Mouse (Mus musculus): Measurements from ENCODE around the gene Ano6. TPM values are rescaled to one million over a fixed set of nuclear protein-coding genes. Genes with fewer than 3 reads are reported as not detected.

Ano6 gene
- polyA plus RNA-seq, 1 experiment: 14.8 TPM

- Histone ChIP-seq H3K27ac (ENCODE audit: insufficient read depth, low read length) (no peak overlapping the region), H3K4me3 (replicated peaks; ENCODE audit: insufficient read depth, low read depth, low read length) (no peak overlapping the region), H3K27me3 (ENCODE audit: control insufficient read depth, insufficient read depth, low read length) (no peaks in the 10 kb centered on the region), H3K4me1 (ENCODE audit: control insufficient read depth, insufficient read depth, low read length) (no peaks in the 10 kb centered on the region)
- DNase-seq: no peak
- no peak for TF ChIP-seq POLR2A (IDR thresholded peaks at IDR 0.05; ENCODE audit: borderline replicate concordance, insufficient read depth, low read length)
- WGBS: 48% methylated on average over 6 of the region's 6 CpGs
These were observed 57.9 kb downstream of the Ano6 start for GRCm38 (mm10) chr15:95848493-95849064.

GRCm38 (mm10) chr15:95849513-95850411, 59.1 kb downstream of the Ano6 start:
- no peak for DNase-seq
- Histone ChIP-seq H3K4me3 (replicated peaks; ENCODE audit: insufficient read depth, low read depth, low read length) (no peak overlapping the region), H3K4me1 (ENCODE audit: control insufficient read depth, insufficient read depth, low read length) (no peaks in the 10 kb centered on the region), H3K27ac (ENCODE audit: insufficient read depth, low read length) (no peak overlapping the region), H3K27me3 (ENCODE audit: control insufficient read depth, insufficient read depth, low read length) (no peaks in the 10 kb centered on the region)
- 75% methylated on average over 18 of the region's 18 CpGs for WGBS
- TF ChIP-seq POLR2A (IDR thresholded peaks at IDR 0.05; ENCODE audit: borderline replicate concordance, insufficient read depth, low read length) (no peak), CTCF (IDR thresholded peaks at IDR 0.05; ENCODE audit: borderline replicate concordance, insufficient read depth, low read depth, low read length) (no peak)

- DNase-seq: no peak
- Histone ChIP-seq H3K27ac (ENCODE audit: insufficient read depth, low read length) (no peak overlapping the region), H3K4me1 (ENCODE audit: control insufficient read depth, insufficient read depth, low read length) (no peaks in the 10 kb centered on the region), H3K27me3 (ENCODE audit: control insufficient read depth, insufficient read depth, low read length) (no peaks in the 10 kb centered on the region), H3K4me3 (replicated peaks; ENCODE audit: insufficient read depth, low read depth, low read length) (no peak overlapping the region)
- no peak for TF ChIP-seq POLR2A (IDR thresholded peaks at IDR 0.05; ENCODE audit: borderline replicate concordance, insufficient read depth, low read length)
- TF ChIP-seq CTCF (IDR thresholded peaks at IDR 0.05; ENCODE audit: borderline replicate concordance, insufficient read depth, low read depth, low read length): no peak
- 92% methylated on average over 5 of the region's 5 CpGs for WGBS
These were observed 59.9 kb downstream of the Ano6 start for GRCm38 (mm10) chr15:95850546-95850945.

GRCm38 (mm10) chr15:95855051-95855844, 64.6 kb downstream of the Ano6 start:
- 95% methylated on average over 13 of the region's 13 CpGs for WGBS
- Histone ChIP-seq H3K4me1 (ENCODE audit: control insufficient read depth, insufficient read depth, low read length) (no peaks in the 10 kb centered on the region), H3K27me3 (ENCODE audit: control insufficient read depth, insufficient read depth, low read length) (no peaks in the 10 kb centered on the region), H3K27ac (ENCODE audit: insufficient read depth, low read length) (no peak overlapping the region), H3K4me3 (replicated peaks; ENCODE audit: insufficient read depth, low read depth, low read length) (no peak overlapping the region)
- no peak for DNase-seq
- no peak for TF ChIP-seq CTCF (IDR thresholded peaks at IDR 0.05; ENCODE audit: borderline replicate concordance, insufficient read depth, low read depth, low read length)
- TF ChIP-seq POLR2A (IDR thresholded peaks at IDR 0.05; ENCODE audit: borderline replicate concordance, insufficient read depth, low read length): no peak

- H3K27ac ChIP-seq (ENCODE audit: insufficient read depth, low read length): no peak overlapping the region
These were observed 65.3 kb downstream of the Ano6 start for GRCm38 (mm10) chr15:95855953-95856352.

GRCm38 (mm10) chr15:95856684-95857595, 66.3 kb downstream of the Ano6 start:
- DNase-seq: no peak
- Histone ChIP-seq H3K4me1 (ENCODE audit: control insufficient read depth, insufficient read depth, low read length) (no peaks in the 10 kb centered on the region), H3K27me3 (ENCODE audit: control insufficient read depth, insufficient read depth, low read length) (no peaks in the 10 kb centered on the region), H3K27ac (ENCODE audit: insufficient read depth, low read length) (no peak overlapping the region), H3K4me3 (replicated peaks; ENCODE audit: insufficient read depth, low read depth, low read length) (no peak overlapping the region)
- WGBS: 72% methylated on average over 8 of the region's 8 CpGs
- TF ChIP-seq CTCF (IDR thresholded peaks at IDR 0.05; ENCODE audit: borderline replicate concordance, insufficient read depth, low read depth, low read length) (no peak), POLR2A (IDR thresholded peaks at IDR 0.05; ENCODE audit: borderline replicate concordance, insufficient read depth, low read length) (no peak)

More at GRCm38 (mm10) chr15:95855953-95856352, 65.3 kb downstream of the Ano6 start:
- Histone ChIP-seq H3K27me3 (ENCODE audit: control insufficient read depth, insufficient read depth, low read length) (no peaks in the 10 kb centered on the region), H3K4me1 (ENCODE audit: control insufficient read depth, insufficient read depth, low read length) (no peaks in the 10 kb centered on the region), H3K4me3 (replicated peaks; ENCODE audit: insufficient read depth, low read depth, low read length) (no peak overlapping the region)
- WGBS: 79% methylated on average over 7 of the region's 7 CpGs
- no peak for DNase-seq
- TF ChIP-seq POLR2A (IDR thresholded peaks at IDR 0.05; ENCODE audit: borderline replicate concordance, insufficient read depth, low read length) (no peak), CTCF (IDR thresholded peaks at IDR 0.05; ENCODE audit: borderline replicate concordance, insufficient read depth, low read depth, low read length) (no peak)

Data from cerebellum, adult 2 months (tissue).